Mouse (Mus musculus) myocyte (in vitro differentiated cells): ENCODE results near the gene Akap10.

Source experiments
- MAX ChIP-seq: IDR thresholded peaks from one replicate; pipeline ENCODE4 v1.6.1; 2011; ENCODE audit warnings: low read depth, mild to moderate bottlenecking, control low read depth
- POLR2A ChIP-seq: IDR thresholded peaks from one replicate; pipeline ENCODE4 v1.6.1; 2011; ENCODE audit warnings: low read depth, mild to moderate bottlenecking, control low read depth, moderate library complexity; ENCODE audit not compliant: insufficient read length
- TCF12 ChIP-seq: IDR thresholded peaks from one replicate; pipeline ENCODE4 v1.6.1; 2011; ENCODE audit warnings: mild to moderate bottlenecking, control low read depth; ENCODE audit not compliant: poor library complexity, insufficient read depth, severe bottlenecking
- USF1 ChIP-seq: IDR thresholded peaks from one replicate; pipeline ENCODE4 v1.6.1; 2011; ENCODE audit warnings: low read depth, mild to moderate bottlenecking, control low read depth, moderate library complexity

- TF ChIP-seq POLR2A = no peak
- no peak for TF ChIP-seq TCF12
- no peak for TF ChIP-seq MAX
- TF ChIP-seq USF1 = no peak
Observed at GRCm38 (mm10) chr11:61930640-61931586, 861 bp upstream of the Akap10 start.
